Mouse (Mus musculus) cerebellum, adult 18-20 months (tissue): Measurements from ENCODE around the gene Cpne5.

Experiments used
- DNase-seq, 2 experiments: peaks; one replicate each; pipeline ENCODE4 v3.0.0; 2021

Cpne5 gene

DNA sequence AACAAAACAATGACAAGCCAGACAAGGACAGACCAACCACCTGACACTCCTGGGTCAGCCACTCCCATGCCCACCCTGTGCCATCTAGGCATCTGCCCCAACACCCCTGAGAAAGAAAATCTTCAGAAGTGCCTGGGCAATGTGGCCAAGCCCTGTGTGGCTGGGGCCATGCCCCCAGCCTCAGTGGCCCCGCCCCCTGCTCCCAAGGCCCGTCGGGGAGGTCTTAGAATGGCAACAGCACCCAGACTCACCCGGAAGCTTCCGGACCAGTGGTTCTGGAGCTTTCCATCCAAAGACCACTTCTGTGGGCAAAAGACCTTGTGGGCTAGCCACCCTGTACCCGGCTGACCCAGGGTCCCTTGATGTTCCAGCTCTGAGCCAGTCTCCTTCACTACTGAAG is 35.4 kb downstream of the Cpne5 start:
- DNase-seq, result no peak

- no peak for DNase-seq
These were observed 38.1 kb downstream of the Cpne5 start for GRCm38 (mm10) chr17:29199821-29200220.

DNA sequence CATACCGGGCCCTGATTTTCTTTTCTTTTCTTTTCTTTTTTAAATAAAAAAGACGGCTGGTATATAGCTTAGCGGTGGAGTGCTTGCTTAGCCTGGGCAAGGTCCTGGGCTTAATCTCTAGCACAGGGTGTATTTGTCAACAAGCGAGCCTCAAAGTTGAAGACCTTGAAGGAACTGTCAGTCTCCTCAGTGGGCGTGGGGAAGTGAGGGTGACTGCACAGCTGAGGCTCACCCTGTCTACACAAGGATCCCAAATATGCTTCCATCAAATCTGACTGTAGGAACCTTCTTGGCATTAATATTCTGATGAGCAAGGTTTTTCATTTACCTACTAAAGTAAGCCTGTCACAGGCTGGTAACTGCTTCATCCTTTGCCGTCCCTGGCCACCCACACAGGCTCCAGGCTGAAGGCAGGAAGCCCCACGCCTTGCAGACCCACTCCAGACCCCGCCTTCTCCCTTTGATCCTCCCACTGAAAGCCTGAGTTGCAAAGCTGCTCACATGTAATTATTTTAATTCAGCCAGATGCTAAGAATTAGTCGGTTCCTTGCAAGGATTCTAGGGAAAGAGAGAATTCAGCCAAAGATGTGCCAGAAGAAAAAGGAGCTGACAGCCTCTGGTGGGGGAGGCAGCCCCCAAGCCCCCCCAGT is 38.7 kb downstream of the Cpne5 start:
- DNase-seq, result no peak

DNA sequence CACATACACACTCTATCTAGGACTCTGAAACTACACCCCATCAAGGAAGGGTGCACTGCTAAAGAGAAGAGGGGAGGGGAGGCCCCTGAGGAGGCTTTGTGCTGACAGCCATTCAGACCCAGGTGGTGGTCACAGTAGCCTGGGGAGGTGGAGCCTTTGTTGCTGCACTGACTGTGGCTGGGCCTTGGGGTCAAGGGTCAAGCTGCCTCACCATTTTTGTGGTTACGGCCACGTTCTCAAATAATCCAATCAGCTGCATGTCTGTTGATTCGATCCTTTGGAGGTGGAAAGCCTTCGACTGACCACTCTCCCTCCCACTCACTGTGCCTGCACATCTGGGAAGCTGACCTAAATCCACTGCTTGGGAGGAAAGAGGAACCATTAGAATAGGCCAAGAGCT is 42.4 kb downstream of the Cpne5 start:
- no peak for DNase-seq

DNA sequence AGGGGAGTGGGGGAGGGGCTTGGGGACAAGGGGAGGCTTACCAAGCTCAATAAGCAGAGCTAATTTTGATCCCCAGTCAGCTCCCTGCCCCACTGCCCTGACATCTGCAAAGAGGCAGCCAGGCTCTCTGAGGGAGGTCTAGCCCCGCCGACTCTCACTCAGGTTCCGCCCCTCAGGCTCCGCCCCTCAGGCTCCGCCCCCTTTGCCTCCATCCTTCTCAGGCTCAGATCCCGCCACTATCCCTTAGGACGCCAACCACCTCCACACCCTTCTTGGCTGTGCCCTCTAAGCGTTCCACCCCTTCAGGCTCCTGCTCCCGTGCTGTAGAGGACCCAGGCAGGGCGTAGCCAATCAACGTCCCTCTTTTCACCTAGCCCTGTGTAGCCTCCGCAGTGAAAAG is 49.0 kb downstream of the Cpne5 start:
- no peak for DNase-seq

GRCm38 (mm10) chr17:29186989-29187859 is 50.7 kb downstream of the Cpne5 start:
- no peak for DNase-seq

DNA sequence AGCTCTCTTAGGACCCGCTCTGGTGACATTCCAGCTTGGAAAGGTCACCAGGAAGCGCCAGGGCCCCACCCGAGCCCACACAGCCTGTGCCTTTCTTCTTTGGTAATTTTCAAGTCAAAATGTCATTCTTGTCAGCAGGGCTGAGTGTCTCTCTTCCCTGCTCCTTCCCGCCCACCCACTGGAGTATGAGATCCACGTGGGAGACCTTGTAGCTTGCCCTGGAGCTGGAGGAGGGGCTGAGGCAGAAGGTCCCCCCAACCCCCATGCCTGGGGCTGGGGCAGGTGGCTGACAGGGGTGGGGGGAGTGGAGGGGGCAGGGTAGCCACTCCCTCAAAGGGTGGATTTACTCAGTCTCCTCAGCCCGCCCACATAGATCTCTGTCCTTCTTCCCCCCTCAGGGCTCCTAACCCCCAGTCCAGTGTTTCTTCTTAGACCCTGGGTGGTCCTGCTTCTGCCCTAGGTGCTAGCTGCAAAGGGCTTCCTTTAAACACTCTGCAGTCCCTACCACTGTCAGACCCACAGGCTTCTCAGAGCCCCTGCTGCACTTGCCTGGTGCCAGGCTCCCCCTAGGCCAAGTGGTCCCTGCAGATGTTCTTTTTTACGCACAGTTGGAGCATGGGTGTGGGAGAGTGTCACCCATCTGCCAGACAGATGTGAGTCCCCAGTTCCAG is 52.5 kb downstream of the Cpne5 start:
- DNase-seq, result no peak

- DNase-seq, result no peak
These were observed 54.8 kb downstream of the Cpne5 start for GRCm38 (mm10) chr17:29183162-29183561.

GRCm38 (mm10) chr17:29181751-29182150 is 56.2 kb downstream of the Cpne5 start:
- DNase-seq, result no peak

- DNase-seq, result no peak
These were observed 57.4 kb downstream of the Cpne5 start for GRCm38 (mm10) chr17:29180406-29181127.

- no peak for DNase-seq
These were observed 58.0 kb downstream of the Cpne5 start for GRCm38 (mm10) chr17:29179917-29180316.

DNA sequence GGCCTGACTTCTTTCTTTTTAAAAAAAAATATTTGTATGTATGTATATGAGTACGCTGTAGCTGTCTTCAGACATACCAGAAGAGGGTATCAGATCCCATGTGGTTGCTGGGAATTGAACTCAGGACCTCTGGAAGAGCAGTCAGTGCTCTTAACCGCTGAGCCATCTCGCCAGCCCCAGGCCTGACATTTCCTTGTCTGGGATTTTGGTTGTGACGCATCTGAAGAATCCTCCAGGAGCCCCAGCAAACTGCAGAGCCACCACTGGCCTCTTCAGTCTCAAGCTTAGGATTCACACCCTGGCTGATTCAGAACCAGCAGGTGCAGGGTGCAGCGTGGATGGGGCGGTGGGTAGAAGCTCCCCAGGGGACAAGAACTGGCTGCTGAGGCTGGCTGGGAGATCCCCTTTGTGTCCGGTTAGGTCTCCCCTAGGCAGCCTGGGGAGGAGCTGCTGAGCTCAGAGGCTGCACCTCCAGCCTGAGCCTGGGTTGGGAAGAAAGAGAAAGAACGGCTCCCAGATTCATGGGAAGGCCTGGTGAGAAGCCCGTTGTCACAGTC is 59.4 kb downstream of the Cpne5 start:
- DNase-seq, result no peak

- DNase-seq, result peak; percentile 35 to 52
These were observed 61.3 kb downstream of the Cpne5 start for GRCm38 (mm10) chr17:29176391-29177267.

DNA sequence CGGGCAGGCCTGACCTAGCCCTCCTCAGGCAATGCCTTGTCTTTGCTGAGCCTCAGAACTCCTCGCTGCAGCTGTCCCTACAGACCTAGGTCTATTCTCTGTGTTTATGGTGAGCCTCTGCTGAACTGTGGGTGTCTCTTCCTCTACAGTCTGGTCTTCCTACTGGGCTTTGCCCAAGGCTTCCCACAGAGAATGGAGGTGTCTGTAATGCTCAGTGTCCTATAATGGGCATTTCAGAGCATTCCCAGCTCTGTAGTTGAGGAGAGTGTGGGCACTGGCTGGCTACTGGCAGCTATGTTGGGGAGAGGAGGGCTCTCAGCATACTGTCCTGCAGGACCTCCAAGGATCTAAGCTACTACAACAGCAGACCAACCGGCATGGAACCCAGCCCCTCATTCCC is 62.3 kb downstream of the Cpne5 start:
- DNase-seq, result no peak

- DNase-seq, result no peak
These were observed 64.8 kb downstream of the Cpne5 start for GRCm38 (mm10) chr17:29173165-29173564.

GRCm38 (mm10) chr17:29172062-29172461 is 65.9 kb downstream of the Cpne5 start:
- no peak for DNase-seq

DNA sequence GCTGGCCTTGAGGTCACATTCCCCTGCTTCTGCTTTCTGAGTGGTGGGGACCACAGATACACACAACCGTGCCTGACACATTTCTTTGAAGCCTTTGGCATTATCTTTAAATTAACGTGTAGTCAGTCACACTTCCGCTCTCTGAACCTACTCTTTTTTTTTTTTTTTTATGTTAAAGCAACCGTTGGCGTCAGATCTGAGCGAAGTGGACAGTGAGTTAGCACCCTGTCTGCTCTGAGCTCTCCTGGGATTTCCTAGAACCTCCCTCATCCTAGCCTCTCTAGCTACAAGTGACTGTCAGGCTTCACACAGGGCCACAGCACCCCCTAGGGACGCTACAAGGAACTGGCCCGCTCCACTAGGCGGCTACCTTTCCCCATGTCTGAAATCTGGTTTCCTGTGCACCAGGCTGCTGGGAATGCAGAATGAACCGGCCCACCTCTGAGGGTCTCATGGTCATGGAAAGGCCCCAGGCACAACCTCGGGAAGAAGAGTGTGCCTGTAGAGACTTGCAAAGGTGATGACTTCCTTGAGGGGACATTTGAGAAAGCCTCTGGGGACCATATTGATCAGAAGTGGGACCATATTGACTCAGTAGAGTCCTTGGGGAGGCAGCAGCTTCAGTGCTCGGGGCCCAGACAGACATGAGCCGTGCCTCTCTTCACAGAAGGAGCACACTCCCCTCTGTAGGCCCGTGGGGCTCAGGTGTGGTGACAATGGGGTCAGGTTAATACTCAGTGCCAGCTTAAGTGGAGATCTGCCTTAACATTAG is 66.8 kb downstream of the Cpne5 start:
- peak; percentile 73 to 80 for DNase-seq

DNA sequence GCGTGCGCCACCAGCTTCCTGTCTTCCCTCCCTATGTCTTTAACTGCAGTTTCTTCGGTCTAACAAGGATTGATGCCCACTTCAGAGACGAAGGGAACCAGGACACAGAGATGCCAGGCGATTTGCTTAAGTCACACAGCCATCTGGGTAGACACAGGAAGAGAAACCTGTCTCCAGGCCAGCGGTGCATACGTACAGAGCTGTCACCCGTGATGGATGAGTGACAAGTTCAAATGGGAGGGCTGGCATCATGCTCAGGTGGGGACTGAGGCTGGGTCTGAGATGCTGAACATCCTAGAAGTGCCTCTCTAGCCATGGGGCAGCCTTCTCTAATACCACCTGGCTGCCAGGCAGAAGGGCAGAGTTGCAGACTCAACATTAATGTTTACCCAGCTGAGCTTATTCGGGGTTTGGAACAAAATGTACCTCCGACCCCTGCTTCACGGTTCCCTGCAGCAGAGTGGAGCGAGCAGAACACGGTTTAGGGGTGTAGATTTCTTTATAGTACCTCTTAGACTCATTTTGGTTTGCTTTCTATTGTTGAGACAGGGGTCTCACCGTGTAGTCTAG is 67.5 kb downstream of the Cpne5 start:
- no peak for DNase-seq

DNA sequence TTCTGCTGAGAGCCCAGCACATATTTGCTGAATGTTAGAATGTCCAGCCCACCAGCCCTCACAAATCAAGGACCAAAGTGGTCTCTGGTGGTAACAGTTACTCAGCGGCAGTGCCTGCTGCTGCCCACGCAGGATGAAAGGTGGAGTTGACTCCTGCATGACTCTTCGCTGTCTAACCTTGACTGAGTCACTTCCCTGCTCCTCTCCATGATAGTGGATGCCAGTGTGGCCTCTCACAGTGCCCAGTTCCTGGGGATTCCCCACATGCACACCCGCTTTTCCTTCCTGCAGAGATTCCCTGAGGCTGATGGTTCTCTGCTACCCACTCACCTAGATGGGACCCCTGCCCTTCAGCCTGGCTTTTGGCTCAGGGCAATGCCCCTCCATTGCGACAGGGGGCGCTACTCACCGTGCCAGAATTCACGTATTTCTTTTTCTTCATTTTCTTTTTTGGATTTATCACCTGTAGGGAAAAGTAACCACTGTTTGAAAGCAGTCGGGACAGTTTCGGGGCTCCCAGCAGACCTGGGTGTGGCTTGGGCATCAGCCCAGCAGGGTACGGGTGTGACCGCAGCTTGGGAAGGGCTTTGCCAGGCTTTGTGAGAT is 68.9 kb downstream of the Cpne5 start:
- DNase-seq, result no peak

DNA sequence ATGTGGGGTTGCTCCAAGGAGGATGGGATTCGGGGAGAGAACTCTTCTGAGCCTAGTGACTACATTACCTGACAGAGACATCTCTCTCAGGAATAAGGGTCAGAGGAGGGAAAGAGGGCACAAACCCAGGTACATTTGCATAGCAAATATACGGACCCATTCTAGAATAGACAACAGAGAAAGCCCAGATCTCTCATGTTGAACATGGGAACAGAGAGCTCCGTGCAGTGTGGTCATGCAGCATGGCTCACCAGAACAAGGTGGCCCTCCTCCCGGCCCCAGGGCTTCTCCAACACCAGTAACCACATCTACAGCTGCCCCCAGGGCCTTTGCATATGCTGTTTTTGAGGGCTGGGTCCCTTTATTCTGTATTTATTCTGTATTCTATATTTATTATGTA is 69.5 kb downstream of the Cpne5 start:
- no peak for DNase-seq
